Mouse (Mus musculus): Measurements from ENCODE around the gene 4930438A08Rik.
"Not testable (repeated sequence)": the region's sequence is repeated elsewhere in the genome, so short reads cannot be mapped to it uniquely, and the experiment has no call there.

- not testable (repeated sequence) for TF ChIP-seq CTCF, EP300 (IDR thresholded peaks at IDR 0.05)
Observed at GRCm38 (mm10) chr11:58228021-58228420, 46.6 kb upstream of the 4930438A08Rik start.
